Mouse (Mus musculus) hindbrain, embryonic 12.5 days (tissue): Measurements from ENCODE around the gene Borcs5. TPM values are rescaled to one million over a fixed set of nuclear protein-coding genes. Genes with fewer than 3 reads are reported as not detected.

Source experiments
- ATAC-seq: fragments of 200-750 bp; cut with Nextera tagmentation; 2 replicates; pipeline ENCODE4 v1.8.0; 2017; ENCODE audit warnings: moderate TSS enrichment; ENCODE audit not compliant: low FRiP score
- H3K27ac ChIP-seq: fragments of 300-500 bp; sonication (generic); 2 replicates; pipeline ENCODE4 v1.5.1; 2016; ENCODE audit warnings: mild to moderate bottlenecking
- H3K27me3 ChIP-seq: fragments of 300-500 bp; sonication (generic); 2 replicates; pipeline ENCODE4 v1.6.1; 2016; ENCODE audit warnings: mild to moderate bottlenecking
- H3K36me3 ChIP-seq: fragments of 300-500 bp; sonication (generic); 2 replicates; pipeline ENCODE4 v1.6.1; 2016; ENCODE audit warnings: mild to moderate bottlenecking
- H3K4me1 ChIP-seq: fragments of 300-500 bp; sonication (generic); 2 replicates; pipeline ENCODE4 v1.6.1; 2016
- H3K4me2 ChIP-seq: fragments of 300-500 bp; sonication (generic); replicated peaks from 2 replicates; pipeline ENCODE4 v1.6.1; 2016; ENCODE audit warnings: mild to moderate bottlenecking
- H3K4me3 ChIP-seq: fragments of 300-500 bp; sonication (generic); 2 replicates; pipeline ENCODE4 v1.5.1; 2016; ENCODE audit warnings: mild to moderate bottlenecking
- H3K9ac ChIP-seq: fragments of 300-500 bp; sonication (generic); 2 replicates; pipeline ENCODE4 v1.6.1; 2016; ENCODE audit warnings: mild to moderate bottlenecking, moderate library complexity
- H3K9me3 ChIP-seq: fragments of 300-500 bp; sonication (generic); replicated peaks from 2 replicates; pipeline ENCODE4 v1.6.1; 2016; ENCODE audit warnings: mild to moderate bottlenecking
- WGBS: fragments of 180-500 bp; shearing (Covaris S2); methylation state at CpG from one replicate; pipeline ENCODE4 v1.1.7; 2016; 5-methylcytosine and 5-hydroxymethylcytosine counted together
- polyA plus RNA-seq: library from polyadenylated mRNA; unstranded; fragments of >200 nt; fragmentation: Nextera tagmentation; extraction: Ambion mirVana; gene quantifications from 2 replicates; pipeline ENCODE4 v1.2.1, GENCODE M21; 2016

The Borcs5 gene
- 37.8 and 38.5 TPM in 2 replicates for polyA plus RNA-seq

DNA sequence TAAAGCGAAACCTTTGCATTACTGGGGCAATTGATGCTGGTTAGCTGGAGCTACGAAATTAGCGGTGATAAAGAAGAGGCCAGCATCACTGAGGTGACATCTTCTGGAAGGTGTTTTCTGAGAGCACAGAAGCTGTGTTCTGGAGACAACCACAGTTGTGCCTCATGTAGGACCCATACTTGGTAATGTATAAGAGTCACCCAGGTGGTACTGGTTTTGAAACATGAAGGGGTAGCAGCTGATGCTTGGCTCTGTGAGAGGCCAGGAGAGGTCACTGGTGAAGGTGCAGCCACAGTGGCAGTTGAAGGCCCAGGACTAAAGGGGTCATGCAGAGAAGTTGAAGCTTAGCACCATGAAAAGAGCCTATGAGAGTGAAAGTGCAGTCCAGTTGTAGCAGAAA, at the start of gene Borcs5:
TSS of gene Borcs5 (plus strand) at position 301 of the 400 bp plus-strand sequence.
- Histone ChIP-seq H3K9ac (no peak within 1 kb of the TSS), H3K4me2 (no peak within 1 kb of the TSS), H3K36me3 (no peaks in the 10 kb centered on the region), H3K27ac (no peak within 1 kb of the TSS), H3K9me3 (no peaks in the 10 kb centered on the region), H3K27me3 (no peaks in the 10 kb centered on the region), H3K4me1 (peaks cover 6% of the 10 kb centered on the region; the same call in 1 of the 2 replicates), H3K4me3 (no peak within 1 kb of the TSS)
- no peak for ATAC-seq
- WGBS: 92% methylated on average over 3 of the region's 3 CpGs

DNA sequence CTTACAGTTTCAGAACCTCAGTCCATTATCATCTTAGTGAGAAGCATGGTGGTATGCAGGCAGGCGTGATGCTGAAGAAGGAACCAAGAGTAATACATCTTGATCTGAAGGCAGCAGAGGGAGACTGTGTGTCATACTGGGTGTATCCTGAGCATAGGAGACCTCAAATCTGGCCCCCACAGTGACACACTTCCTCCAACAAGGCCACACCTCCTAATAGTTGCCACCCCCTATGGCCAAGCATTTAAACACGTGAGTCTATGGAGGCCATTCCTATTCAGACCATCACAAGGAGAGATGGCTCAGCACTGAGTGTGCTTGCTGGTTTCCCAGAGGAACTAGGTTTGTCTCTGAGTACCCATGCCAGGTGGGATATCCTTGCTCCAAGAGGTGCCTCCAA, 47.7 kb upstream of the Borcs5 start:
- no peaks in the 10 kb centered on the region for H3K27me3 ChIP-seq
- H3K4me2 ChIP-seq: no peak overlapping the region
- no peaks in the 10 kb centered on the region for H3K9me3 ChIP-seq
- H3K4me3 ChIP-seq: no peak overlapping the region
- no peak overlapping the region for H3K27ac ChIP-seq
- H3K9ac ChIP-seq: no peak overlapping the region
- no peaks in the 10 kb centered on the region for H3K4me1 ChIP-seq
- H3K36me3 ChIP-seq: no peaks in the 10 kb centered on the region
- 78% methylated on average over 2 of the region's 2 CpGs for WGBS
- ATAC-seq: no peak

DNA sequence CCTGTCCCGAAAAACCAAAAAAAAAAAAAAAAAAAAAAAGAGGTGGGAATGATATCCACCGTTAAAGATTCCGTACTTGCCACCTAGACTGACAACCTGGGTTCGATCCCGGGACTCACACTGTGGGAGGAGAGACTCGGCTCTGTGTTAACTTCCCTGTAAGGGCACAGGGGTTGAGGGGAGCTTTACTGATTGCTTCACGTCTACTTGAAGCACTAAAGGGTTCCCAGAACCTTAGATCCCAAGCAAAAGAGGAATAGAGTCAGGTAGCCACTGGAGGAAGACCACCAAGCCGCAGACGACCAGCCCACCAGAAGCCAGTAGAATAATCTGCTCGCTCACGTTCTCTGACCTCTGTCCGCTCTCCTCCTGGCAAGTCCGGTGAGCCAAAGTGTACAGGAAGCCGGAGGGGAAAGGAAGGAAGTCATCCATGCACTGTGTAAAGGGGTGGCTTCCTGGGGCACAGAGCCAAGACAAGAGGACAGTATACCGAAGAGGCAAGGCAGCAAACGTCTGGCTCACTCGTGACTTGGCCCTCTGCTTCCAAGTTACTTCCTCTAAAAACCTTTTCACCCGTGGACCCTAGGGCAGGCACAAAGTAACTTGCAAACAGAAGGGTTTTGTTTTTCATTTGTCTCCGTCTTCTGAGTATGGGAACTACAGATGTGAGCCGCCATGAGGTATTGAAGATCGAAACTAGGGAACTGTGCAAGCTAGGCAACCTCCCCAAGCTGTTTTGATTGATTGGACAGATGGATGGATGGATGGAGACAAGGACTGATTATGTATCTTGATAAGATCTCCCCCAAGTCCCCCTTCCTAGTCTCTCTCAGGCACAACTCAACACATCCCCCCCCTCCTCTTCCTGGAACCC, 44.5 kb upstream of the Borcs5 start:
- Histone ChIP-seq H3K9ac (no peak overlapping the region), H3K4me1 (no peaks in the 10 kb centered on the region), H3K36me3 (no peaks in the 10 kb centered on the region), H3K27me3 (no peaks in the 10 kb centered on the region), H3K4me2 (no peak overlapping the region), H3K4me3 (no peak overlapping the region), H3K9me3 (no peaks in the 10 kb centered on the region), H3K27ac (no peak overlapping the region)
- 82% methylated on average over 21 of the region's 21 CpGs for WGBS
- ATAC-seq: no peak

DNA sequence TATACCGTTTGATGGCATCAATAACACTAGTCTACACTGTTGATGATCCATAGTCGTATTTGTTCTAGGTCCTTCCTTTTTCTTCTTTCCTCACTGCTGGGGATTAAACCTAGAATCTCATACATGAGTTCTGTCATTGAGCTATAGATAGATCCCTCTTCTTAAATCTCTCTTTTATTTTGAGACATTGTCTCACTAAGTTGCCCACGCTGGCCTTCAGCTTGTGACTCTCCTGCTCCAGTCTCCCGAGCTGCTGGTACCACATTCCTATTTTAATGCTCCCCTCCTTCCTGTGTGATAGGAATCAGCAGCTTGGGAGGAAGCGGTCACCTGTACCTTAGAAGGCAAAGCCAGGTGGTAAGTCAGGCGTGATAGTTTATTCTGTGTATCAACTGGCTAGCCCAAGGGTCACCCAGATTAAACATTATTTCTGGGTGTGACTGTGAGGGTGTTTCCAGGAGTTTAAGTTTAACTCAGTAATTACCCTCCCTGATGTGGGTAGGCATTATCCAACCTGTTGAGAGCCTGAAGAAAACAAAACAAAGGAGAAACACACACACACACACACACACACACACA, 41.6 kb upstream of the Borcs5 start:
- Histone ChIP-seq H3K9me3 (no peaks in the 10 kb centered on the region), H3K27me3 (no peaks in the 10 kb centered on the region), H3K9ac (no peak overlapping the region), H3K4me3 (no peak overlapping the region), H3K27ac (no peak overlapping the region), H3K36me3 (no peaks in the 10 kb centered on the region), H3K4me1 (no peaks in the 10 kb centered on the region), H3K4me2 (no peak overlapping the region)
- ATAC-seq: no peak
- WGBS: 89% methylated on average over 6 of the region's 6 CpGs

DNA sequence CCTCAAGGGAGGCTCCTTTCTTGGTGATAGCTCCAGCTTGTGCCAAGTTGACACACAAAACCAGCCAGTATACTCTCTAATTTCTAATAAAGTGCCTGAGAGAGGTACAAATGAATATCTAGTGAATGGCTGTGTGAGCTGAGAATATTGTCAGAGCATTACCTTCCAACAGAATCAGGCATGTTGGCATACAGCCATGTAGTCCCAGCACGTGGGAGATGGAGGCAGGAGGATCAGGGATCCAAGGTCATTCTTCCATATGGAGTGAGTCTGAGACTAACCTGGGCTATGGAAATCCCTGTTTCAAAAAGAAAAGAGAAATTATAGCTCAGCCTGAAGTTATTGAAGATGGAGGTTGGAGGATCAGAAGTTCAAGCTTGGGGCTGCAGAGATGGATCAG, 40.1 kb upstream of the Borcs5 start:
- no peak overlapping the region for H3K4me3 ChIP-seq
- H3K4me1 ChIP-seq: no peaks in the 10 kb centered on the region
- H3K4me2 ChIP-seq: no peak overlapping the region
- no peak overlapping the region for H3K9ac ChIP-seq
- no peak for ATAC-seq
- WGBS: 76% methylated on average over 1 of the region's 1 CpGs
- H3K27me3 ChIP-seq: no peaks in the 10 kb centered on the region
- no peak overlapping the region for H3K27ac ChIP-seq
- no peaks in the 10 kb centered on the region for H3K36me3 ChIP-seq
- no peaks in the 10 kb centered on the region for H3K9me3 ChIP-seq

DNA sequence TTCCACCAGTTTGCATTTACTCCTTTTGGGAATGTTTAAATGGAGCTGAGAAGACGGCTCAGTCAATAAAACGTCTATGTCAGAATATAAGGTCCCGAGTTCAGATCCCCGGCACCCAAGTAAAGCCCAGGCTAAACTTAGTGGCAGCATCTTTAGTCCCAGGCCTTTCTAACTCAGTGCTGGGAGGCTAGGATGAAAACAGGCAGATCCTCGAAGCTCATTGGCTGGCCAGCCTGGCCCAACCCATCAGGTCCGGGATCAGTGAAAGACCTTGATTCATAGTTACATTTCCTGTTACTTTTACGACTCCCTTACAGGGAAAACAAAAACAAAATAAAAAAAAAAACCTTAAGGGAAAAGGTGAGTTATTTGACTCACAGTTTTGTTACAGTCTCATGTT, 38.2 kb upstream of the Borcs5 start:
- Histone ChIP-seq H3K9ac (no peak overlapping the region), H3K36me3 (no peaks in the 10 kb centered on the region), H3K27me3 (no peaks in the 10 kb centered on the region), H3K4me2 (no peak overlapping the region), H3K4me1 (no peaks in the 10 kb centered on the region), H3K27ac (no peak overlapping the region), H3K9me3 (no peaks in the 10 kb centered on the region), H3K4me3 (no peak overlapping the region)
- 61% methylated on average over 7 of the region's 7 CpGs for WGBS
- ATAC-seq: no peak

DNA sequence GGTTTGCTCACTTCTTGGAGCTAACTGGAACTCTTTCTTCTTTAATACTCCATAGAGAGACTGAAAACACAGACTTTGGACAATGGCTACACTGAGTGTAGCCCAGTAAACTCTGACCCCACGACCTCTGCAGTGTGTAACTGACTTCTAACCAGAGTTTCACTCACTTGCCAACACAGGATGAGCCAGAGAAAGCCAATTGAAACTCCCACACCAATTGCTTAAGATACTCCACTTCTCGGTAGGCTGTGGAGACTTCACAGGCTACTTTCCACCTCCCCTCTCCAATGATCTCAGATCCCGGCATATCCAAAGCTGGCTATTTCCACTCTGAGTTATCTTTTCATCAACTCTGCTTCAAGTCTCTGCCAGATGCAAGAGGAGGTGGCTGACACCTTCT, 37.5 kb upstream of the Borcs5 start:
- Histone ChIP-seq H3K27me3 (no peaks in the 10 kb centered on the region), H3K4me1 (no peaks in the 10 kb centered on the region), H3K4me3 (no peak overlapping the region), H3K27ac (peak overlapping the region; percentile 55), H3K36me3 (no peaks in the 10 kb centered on the region), H3K9me3 (no peaks in the 10 kb centered on the region), H3K9ac (no peak overlapping the region), H3K4me2 (no peak overlapping the region)
- WGBS: 45% methylated on average over 3 of the region's 3 CpGs
- ATAC-seq: no peak

DNA sequence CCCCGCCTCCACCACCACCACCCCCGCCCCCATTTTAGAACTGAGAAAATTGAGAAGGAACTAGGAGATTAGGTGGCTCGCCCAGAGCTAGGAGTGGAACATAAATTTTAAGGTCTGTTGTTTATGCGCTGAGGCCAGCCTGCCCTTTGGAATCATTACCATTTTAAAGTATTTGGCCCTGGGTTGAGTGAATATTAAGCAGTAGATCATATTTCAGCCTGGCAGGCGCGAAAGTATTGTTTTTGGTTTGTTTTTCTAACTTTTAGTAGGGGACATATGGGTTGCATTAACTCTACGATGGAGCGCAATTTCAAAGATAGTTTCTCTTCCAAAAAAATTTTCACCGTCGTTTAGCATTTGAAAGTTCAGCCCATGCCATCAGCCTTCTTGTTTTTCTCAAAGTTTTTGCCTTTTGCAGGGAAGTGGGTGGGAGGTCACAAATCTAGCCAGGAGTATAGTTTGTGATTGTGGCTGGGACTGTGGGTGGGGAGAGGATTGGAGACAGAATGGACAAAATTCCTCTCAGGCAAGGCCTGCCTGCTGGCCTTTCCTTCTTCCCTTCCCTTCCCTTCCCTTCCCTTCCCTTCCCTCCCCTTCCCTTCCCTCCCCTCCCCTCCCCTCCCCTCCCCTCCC, 36.8 kb upstream of the Borcs5 start:
- Histone ChIP-seq H3K4me3 (no peak overlapping the region), H3K4me2 (no peak overlapping the region), H3K36me3 (no peaks in the 10 kb centered on the region), H3K9me3 (no peaks in the 10 kb centered on the region), H3K27me3 (no peaks in the 10 kb centered on the region), H3K4me1 (no peaks in the 10 kb centered on the region), H3K27ac (0 out of 2 replicates have a peak overlapping the region, but pooled peaks have one; percentile 55), H3K9ac (no peak overlapping the region)
- no peak for ATAC-seq
- 50% methylated on average over 10 of the region's 10 CpGs for WGBS

DNA sequence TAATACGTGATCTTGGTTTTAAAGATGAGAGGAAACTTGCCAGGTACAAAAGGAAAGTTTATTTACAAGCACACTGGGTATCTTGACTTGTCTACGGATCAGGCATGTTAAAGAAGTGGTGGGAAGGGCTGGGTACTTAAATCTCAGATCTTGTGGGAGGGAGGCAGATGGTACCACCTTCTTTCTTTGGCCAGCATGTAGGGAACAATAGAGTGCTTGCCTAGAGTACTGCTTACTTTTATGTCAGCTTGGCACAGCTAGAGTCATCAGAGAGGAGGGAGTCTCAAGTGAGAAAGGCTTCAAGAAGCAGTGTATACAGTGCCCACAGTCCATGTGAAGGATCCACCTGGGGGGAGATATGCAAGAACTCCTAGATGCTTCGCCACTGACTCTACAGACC, 34.1 kb upstream of the Borcs5 start:
- H3K4me3 ChIP-seq: no peak overlapping the region
- H3K27ac ChIP-seq: no peak overlapping the region
- no peaks in the 10 kb centered on the region for H3K9me3 ChIP-seq
- no peak overlapping the region for H3K9ac ChIP-seq
- no peaks in the 10 kb centered on the region for H3K4me1 ChIP-seq
- WGBS: 91% methylated on average over 3 of the region's 3 CpGs
- no peaks in the 10 kb centered on the region for H3K36me3 ChIP-seq
- no peak overlapping the region for H3K4me2 ChIP-seq
- H3K27me3 ChIP-seq: no peaks in the 10 kb centered on the region
- no peak for ATAC-seq

DNA sequence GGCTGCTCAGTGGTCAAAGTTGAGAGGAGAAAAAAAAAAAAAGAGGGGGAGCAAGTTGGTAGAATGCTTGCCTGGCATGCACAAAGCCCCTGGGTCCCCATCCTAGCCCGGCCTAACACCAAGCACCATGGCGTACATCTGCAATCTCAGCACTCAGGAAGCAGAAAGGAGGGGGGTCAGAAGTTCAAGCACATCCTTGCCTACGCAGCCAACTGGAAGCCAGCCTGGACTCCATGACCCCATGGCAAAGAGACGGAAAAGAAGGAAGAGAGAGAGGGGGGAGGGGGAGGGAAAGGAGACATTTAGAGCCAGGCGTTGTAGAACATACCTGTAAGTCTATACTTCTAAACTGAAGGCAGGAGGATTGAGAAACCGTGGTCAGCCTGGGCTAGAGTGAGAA, 32.8 kb upstream of the Borcs5 start:
- no peak for ATAC-seq
- no peak overlapping the region; the same call in 1 of the 2 replicates for H3K27ac ChIP-seq
- no peaks in the 10 kb centered on the region for H3K9me3 ChIP-seq
- no peaks in the 10 kb centered on the region for H3K27me3 ChIP-seq
- H3K36me3 ChIP-seq: no peaks in the 10 kb centered on the region
- no peak overlapping the region for H3K9ac ChIP-seq
- H3K4me3 ChIP-seq: no peak overlapping the region
- 61% methylated on average over 6 of the region's 6 CpGs for WGBS
- no peaks in the 10 kb centered on the region for H3K4me1 ChIP-seq
- H3K4me2 ChIP-seq: no peak overlapping the region

DNA sequence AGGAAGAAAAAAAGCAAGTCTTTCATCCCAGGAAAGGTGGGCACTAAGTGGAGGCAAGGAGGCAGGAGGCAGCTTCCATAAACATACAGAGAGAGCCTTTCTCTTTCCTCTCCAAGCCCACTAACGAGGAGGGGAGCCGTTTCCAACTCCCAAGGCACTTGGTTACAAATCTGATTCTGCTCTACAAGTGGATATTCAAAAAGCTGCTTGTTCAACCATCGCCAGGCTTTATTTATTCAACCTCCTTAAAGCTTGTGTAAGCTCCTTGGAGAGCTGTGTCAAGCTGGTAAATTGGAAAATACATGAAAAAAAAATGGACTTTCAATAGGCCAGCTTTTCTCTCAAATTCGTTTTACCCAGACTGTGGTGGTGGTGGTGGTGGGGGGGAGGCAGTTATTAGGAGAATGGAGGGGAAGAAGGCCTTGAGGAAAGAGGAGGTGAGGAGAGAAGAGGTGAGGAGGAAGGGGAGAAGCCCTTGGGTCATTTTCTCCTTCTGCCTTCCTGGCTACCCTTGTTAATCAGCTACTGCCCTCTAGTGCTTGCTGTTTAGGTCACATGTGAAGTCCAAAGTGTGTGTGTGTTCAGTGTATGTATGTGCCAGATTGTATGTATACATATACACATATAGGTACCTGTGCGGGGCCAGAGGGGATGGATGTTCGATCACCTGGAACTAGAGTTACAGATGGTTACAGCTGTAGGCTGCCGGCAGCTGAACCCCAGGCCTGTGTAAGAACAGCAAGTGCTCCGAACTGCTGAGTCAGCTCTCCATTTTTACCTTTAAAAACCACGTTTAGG, 32.2 kb upstream of the Borcs5 start:
- no peak overlapping the region for H3K4me3 ChIP-seq
- H3K27me3 ChIP-seq: no peaks in the 10 kb centered on the region
- H3K9me3 ChIP-seq: no peaks in the 10 kb centered on the region
- no peak overlapping the region for H3K4me2 ChIP-seq
- H3K4me1 ChIP-seq: no peaks in the 10 kb centered on the region
- peak; percentile 66; the same call in 1 of the 2 replicates for ATAC-seq
- no peak overlapping the region for H3K27ac ChIP-seq
- 56% methylated on average over 9 of the region's 9 CpGs for WGBS
- no peaks in the 10 kb centered on the region for H3K36me3 ChIP-seq
- H3K9ac ChIP-seq: no peak overlapping the region

DNA sequence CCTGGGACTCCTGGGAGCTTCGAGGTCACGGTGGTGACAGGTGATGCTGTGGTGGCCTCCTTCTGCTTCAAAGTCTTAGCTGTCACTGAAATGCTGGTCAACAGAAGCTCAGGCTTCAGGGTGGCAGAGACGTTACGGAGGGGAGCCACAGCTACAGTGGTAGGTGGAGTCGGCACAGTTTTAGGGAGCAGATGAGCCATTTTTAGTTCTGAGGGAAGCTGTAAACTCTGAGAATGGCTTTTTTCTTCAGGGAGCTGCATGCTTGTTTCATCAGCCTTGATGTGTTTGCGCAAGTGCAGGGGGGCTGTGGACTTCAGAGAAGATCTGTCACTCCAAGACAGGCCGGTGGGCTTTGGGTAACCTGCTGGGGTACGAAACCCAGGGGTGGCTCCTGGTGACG, 28.9 kb upstream of the Borcs5 start:
- Histone ChIP-seq H3K27me3 (no peaks in the 10 kb centered on the region), H3K27ac (no peak overlapping the region), H3K36me3 (no peaks in the 10 kb centered on the region), H3K4me3 (no peak overlapping the region), H3K4me1 (no peaks in the 10 kb centered on the region), H3K9ac (no peak overlapping the region), H3K4me2 (no peak overlapping the region), H3K9me3 (no peaks in the 10 kb centered on the region)
- WGBS: 78% methylated on average over 9 of the region's 9 CpGs
- ATAC-seq: no peak
